Mouse (Mus musculus) lung, postnatal 0 days (tissue): ENCODE measurements around the gene M6pr. TPM values are rescaled to one million over a fixed set of nuclear protein-coding genes. Genes with fewer than 3 reads are reported as not detected.

Experiments
- ATAC-seq: fragments of 200-750 bp; cut with Nextera tagmentation; 2 replicates; pipeline ENCODE4 v1.8.0; 2017; ENCODE audit warnings: moderate library complexity
- DNase-seq: peaks from one replicate; pipeline ENCODE4 v3.0.0-alpha.2; 2016; ENCODE audit warnings: low spot score
- H3K27ac ChIP-seq: fragments of 300-500 bp; sonication (generic); 2 replicates; pipeline ENCODE4 v1.5.1; 2014; ENCODE audit warnings: antibody characterized with exemption, mild to moderate bottlenecking, low read length, mixed read lengths
- H3K27me3 ChIP-seq: fragments of 300-500 bp; sonication (generic); replicated peaks from 2 replicates; pipeline ENCODE4 v1.6.1; 2014; ENCODE audit warnings: low read length, mixed read lengths; ENCODE audit not compliant: insufficient read depth
- H3K36me3 ChIP-seq: fragments of 300-500 bp; sonication (generic); 2 replicates; pipeline ENCODE4 v1.6.1; 2014; ENCODE audit warnings: low read length, mixed read lengths; ENCODE audit not compliant: insufficient read depth
- H3K4me1 ChIP-seq: fragments of 300-500 bp; sonication (generic); 2 replicates; pipeline ENCODE4 v1.6.1; 2014; ENCODE audit warnings: antibody characterized with exemption, low read depth, low read length, mixed read lengths; ENCODE audit not compliant: insufficient read depth
- H3K4me2 ChIP-seq: fragments of 300-500 bp; sonication (generic); replicated peaks from 2 replicates; pipeline ENCODE4 v1.6.1; 2014; ENCODE audit warnings: low read depth, mild to moderate bottlenecking, low read length, moderate library complexity, mixed read lengths
- H3K4me3 ChIP-seq: fragments of 300-500 bp; sonication (generic); 2 replicates; pipeline ENCODE4 v1.5.1; 2014; ENCODE audit warnings: low read depth, low read length
- H3K9ac ChIP-seq: fragments of 300-500 bp; sonication (generic); replicated peaks from 2 replicates; pipeline ENCODE4 v1.6.1; 2014; ENCODE audit warnings: low read depth, mild to moderate bottlenecking
- H3K9me3 ChIP-seq: fragments of 300-500 bp; sonication (generic); 2 replicates; pipeline ENCODE4 v1.6.1; 2016; ENCODE audit warnings: low read length, mixed read lengths
- CTCF ChIP-seq: IDR thresholded peaks from 2 replicates; pipeline ENCODE4 v1.5.1; 2016; ENCODE audit warnings: antibody characterized with exemption, mild to moderate bottlenecking
- EP300 ChIP-seq: IDR thresholded peaks from 2 replicates; pipeline ENCODE4 v1.6.1; 2016; ENCODE audit warnings: antibody characterized with exemption, mild to moderate bottlenecking, control low read depth
- WGBS: fragments of 180-500 bp; shearing (Covaris S2); extraction: QIAGEN DNeasy Blood & Tissue Kit; methylation state at CpG from one replicate; pipeline ENCODE4 v1.1.7; 2014; 5-methylcytosine and 5-hydroxymethylcytosine counted together
- polyA plus RNA-seq: library from polyadenylated mRNA; unstranded; fragments of >200 nt; fragmentation: Nextera tagmentation; extraction: Ambion mirVana; gene quantifications from 2 replicates; pipeline ENCODE4 v1.2.1, GENCODE M21; 2015

The M6pr gene
- polyA plus RNA-seq, 1 experiment from 2014 or later: 114 TPM

DNA sequence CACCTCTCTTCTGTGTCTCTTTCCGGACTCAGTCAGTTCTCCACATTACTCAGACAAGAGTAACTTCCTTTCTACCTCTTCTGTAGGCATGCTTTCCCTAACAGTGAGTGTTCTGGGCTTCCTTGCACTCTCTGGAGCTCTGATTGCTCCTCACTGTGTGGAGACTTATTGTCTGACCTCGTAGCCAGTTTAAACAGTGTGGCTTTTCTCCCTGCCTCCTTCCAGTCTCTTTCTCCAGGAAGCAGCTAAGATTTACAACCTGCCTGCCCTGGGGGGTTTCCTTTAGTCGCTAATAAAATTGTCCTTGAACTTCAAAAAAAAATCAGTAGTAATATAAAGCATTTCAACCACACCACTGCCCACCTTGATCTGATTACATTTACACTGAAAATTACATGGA is 18.3 kb upstream of the M6pr start:
- Histone ChIP-seq H3K4me1 (no peaks in the 10 kb centered on the region), H3K27me3 (no peaks in the 10 kb centered on the region), H3K27ac (no peak overlapping the region), H3K9me3 (no peaks in the 10 kb centered on the region), H3K36me3 (no peaks in the 10 kb centered on the region), H3K9ac (no peak overlapping the region), H3K4me2 (no peak overlapping the region), H3K4me3 (no peak overlapping the region)
- ATAC-seq (no peak), DNase-seq (no peak)
- 28% methylated on average over 3 of the region's 3 CpGs for WGBS
- TF ChIP-seq CTCF (no peak), EP300 (no peak)

DNA sequence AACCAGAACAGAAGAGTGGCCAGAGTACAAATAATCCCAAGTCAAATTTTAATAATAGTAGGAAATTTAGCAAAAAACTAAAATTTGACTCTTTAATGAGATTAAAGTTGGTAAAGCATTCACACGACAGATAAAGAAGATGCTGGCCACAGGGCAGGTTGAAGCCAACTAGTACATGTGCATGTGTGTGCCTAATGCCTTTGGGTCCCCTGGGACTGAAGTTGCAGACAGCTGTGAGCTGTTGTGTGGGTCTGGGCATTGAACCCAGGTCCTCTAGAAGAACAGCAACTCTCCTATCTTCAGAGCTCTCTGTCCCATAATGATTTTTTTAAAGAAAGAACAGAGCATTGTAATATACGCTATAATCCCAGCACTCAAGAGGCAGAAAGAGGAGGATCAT is 17.3 kb upstream of the M6pr start:
- H3K4me2 ChIP-seq: no peak overlapping the region
- no peak for ATAC-seq
- no peaks in the 10 kb centered on the region for H3K27me3 ChIP-seq
- no peak overlapping the region for H3K4me3 ChIP-seq
- DNase-seq: no peak
- no peak overlapping the region for H3K27ac ChIP-seq
- no peak overlapping the region for H3K9ac ChIP-seq
- no peaks in the 10 kb centered on the region for H3K36me3 ChIP-seq
- H3K9me3 ChIP-seq: no peaks in the 10 kb centered on the region
- 72% methylated on average over 2 of the region's 2 CpGs for WGBS
- H3K4me1 ChIP-seq: no peaks in the 10 kb centered on the region
- TF ChIP-seq EP300 (no peak), CTCF (no peak)

DNA sequence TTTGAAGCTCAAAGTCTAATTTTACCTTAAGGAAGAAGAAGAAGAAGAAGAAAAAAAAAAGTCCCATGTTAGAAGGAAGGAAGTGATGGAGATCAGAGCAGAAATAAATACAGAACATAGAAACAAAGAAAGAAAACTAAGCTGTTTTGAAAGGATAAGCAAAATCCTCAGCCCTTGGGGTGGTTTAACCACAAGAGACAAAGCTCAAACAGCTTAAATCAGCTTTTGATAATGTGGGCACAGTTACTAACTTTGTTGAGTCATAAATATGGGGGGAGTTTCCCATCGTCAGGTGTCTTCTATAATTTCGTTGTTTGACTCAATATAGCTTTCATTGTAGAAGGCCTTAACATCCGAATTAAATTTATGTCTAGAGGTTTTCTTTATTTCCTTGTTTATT is 16.8 kb upstream of the M6pr start:
- Histone ChIP-seq H3K9ac (no peak overlapping the region), H3K4me2 (no peak overlapping the region), H3K27ac (no peak overlapping the region), H3K9me3 (no peaks in the 10 kb centered on the region), H3K4me3 (no peak overlapping the region), H3K27me3 (no peaks in the 10 kb centered on the region), H3K4me1 (no peaks in the 10 kb centered on the region), H3K36me3 (no peaks in the 10 kb centered on the region)
- no peak for DNase-seq
- 54% methylated on average over 3 of the region's 3 CpGs for WGBS
- TF ChIP-seq CTCF (no peak), EP300 (no peak)
- no peak for ATAC-seq

DNA sequence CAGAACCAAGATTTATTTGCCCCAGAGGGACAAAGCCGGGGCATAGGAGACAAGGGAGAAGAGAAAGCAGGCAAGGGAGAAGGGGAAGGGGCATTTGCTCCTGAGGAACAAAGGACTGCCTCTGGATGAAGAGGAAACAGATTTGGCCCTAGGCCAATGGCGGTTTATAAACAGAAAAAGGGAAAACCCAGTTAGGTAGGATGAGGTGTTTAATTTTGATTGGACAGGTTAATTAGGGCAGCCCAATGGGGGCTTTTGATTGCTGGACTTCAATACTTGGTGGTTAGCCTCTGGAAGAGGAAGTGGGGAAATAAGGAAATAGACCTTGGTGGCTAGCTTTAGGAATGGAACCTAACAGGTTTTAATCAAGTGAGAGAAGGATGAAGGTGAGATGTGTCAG is 16.3 kb upstream of the M6pr start:
- DNase-seq (no peak), ATAC-seq (no peak)
- H3K4me2 ChIP-seq: no peak overlapping the region
- no peaks in the 10 kb centered on the region for H3K36me3 ChIP-seq
- 34% methylated on average over 2 of the region's 2 CpGs for WGBS
- no peak for TF ChIP-seq CTCF
- TF ChIP-seq EP300: no peak
- H3K27ac ChIP-seq: no peak overlapping the region
- H3K4me3 ChIP-seq: no peak overlapping the region
- H3K27me3 ChIP-seq: no peaks in the 10 kb centered on the region
- no peaks in the 10 kb centered on the region for H3K9me3 ChIP-seq
- H3K9ac ChIP-seq: no peak overlapping the region
- no peaks in the 10 kb centered on the region for H3K4me1 ChIP-seq

DNA sequence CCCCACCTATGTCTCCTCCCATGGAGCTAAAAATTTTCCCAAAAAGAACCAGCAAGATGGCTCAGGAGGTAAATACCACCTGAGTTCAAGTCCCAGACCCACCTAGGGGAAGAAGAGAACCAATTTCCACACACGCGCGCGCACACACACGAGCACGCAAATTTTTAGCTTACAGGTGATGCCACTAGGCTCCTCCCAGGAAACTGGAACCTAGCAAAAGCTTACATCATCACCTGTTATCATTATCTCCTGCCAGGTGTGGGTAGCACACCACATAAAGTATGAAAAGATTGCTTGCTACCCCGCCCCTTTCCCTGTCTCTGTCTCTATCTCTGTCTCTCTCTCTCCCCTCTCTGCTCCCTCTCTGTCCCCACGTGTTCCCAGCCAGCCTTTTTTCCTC is 15.4 kb upstream of the M6pr start:
- Histone ChIP-seq H3K4me3 (no peak overlapping the region), H3K27me3 (no peaks in the 10 kb centered on the region), H3K36me3 (no peaks in the 10 kb centered on the region), H3K27ac (no peak overlapping the region), H3K4me2 (no peak overlapping the region), H3K9me3 (no peaks in the 10 kb centered on the region), H3K4me1 (no peaks in the 10 kb centered on the region), H3K9ac (no peak overlapping the region)
- WGBS: 89% methylated on average over 8 of the region's 8 CpGs
- no peak for DNase-seq
- TF ChIP-seq EP300 (no peak), CTCF (no peak)
- no peak for ATAC-seq

DNA sequence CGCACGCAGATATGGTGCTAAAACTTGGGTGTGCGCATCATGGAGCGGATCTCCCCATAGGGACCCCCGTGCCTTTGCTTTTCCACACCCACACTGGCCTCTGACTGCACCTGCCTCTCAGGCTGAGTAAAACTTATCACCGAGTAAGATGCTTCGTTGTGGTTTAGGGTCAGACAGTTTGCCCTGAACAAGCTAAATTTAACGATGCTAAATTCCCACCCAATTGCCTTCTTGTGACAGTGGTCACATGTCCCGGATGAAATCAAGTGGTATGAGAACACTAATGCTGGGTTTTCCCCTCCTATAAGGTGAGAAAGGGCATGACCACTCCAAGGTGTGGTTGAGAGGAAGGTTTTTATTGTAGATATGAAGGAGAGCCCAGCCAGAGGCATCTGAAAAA is 14.7 kb upstream of the M6pr start:
- Histone ChIP-seq H3K4me3 (no peak overlapping the region), H3K9me3 (no peaks in the 10 kb centered on the region), H3K9ac (no peak overlapping the region), H3K27me3 (no peaks in the 10 kb centered on the region), H3K27ac (no peak overlapping the region), H3K36me3 (no peaks in the 10 kb centered on the region), H3K4me2 (no peak overlapping the region), H3K4me1 (no peaks in the 10 kb centered on the region)
- DNase-seq (no peak), ATAC-seq (no peak)
- 80% methylated on average over 9 of the region's 9 CpGs for WGBS
- TF ChIP-seq EP300: no peak
- no peak for TF ChIP-seq CTCF

DNA sequence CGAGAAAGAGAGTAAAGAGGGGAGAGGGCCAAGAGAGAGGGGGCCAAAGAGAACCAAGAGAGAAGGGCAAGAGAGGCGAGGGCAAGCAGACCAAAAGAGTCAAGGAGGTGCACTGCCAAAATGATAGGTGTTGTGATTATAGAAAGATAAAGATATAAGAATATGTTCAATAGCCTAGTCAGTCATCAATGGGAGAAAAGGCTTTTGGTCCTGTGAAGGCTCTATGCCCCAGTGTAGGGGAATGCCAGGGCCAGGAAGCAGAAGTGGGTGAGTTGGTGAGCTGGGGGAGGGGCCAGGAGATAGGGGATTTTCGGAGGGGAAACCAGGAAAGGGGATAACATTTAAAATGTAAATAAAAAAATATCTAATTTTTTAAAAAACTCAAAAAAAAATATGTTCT is 14.2 kb upstream of the M6pr start:
- TF ChIP-seq EP300 (no peak), CTCF (no peak)
- ATAC-seq (no peak), DNase-seq (no peak)
- Histone ChIP-seq H3K4me3 (no peak overlapping the region), H3K9ac (no peak overlapping the region), H3K9me3 (no peaks in the 10 kb centered on the region), H3K4me1 (no peaks in the 10 kb centered on the region), H3K27ac (no peak overlapping the region), H3K4me2 (no peak overlapping the region), H3K27me3 (no peaks in the 10 kb centered on the region), H3K36me3 (no peaks in the 10 kb centered on the region)
- 54% methylated on average over 3 of the region's 3 CpGs for WGBS
